Mouse (Mus musculus) mesoderm, embryonic 11.5 days (tissue): ENCODE measurements around the gene Mtnr1a.
"Not testable (repeated sequence)": the region's sequence is repeated elsewhere in the genome, so short reads cannot be mapped to it uniquely, and the experiment has no call there.

Experiments used
- DNase-seq: peaks from one replicate; pipeline ENCODE4 v3.0.0-alpha.2; 2012; ENCODE audit warnings: low read depth, low spot score

Gene Mtnr1a

DNA sequence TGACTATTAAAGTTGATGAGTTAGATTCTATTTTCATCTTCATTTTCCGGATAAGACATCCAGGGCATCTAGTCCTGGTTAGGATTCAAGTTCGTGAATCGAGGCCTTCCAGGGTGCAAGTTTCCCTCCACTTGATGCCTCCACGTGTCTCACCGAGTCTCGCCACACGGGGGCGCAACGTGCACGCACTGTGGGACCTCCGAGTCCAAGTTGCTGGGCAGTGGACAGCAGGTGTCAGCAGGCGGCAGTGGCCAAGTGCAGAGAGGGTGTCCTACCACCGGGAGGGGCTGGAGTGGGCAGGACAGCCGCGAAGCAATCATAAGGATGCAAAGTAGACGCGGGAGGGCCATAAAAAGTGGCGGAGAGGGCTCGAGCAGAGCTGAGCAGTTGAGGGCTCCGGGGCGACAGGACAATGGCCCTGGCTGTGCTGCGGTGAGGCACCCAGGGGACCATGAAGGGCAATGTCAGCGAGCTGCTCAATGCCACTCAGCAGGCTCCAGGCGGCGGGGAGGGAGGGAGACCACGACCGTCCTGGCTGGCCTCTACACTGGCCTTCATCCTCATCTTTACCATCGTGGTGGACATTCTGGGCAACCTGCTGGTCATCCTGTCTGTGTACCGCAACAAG, at the start of gene Mtnr1a:
Gene Mtnr1a, plus strand, starts transcription at position 379 of the 628 bp plus-strand sequence.
- DNase-seq = peak; percentile 91

- no peak for DNase-seq
Observed at GRCm38 (mm10) chr8:45019241-45019640, 49.7 kb upstream of the Mtnr1a start.

GRCm38 (mm10) chr8:45021171-45021570, 47.8 kb upstream of the Mtnr1a start:
- no peak for DNase-seq

DNA sequence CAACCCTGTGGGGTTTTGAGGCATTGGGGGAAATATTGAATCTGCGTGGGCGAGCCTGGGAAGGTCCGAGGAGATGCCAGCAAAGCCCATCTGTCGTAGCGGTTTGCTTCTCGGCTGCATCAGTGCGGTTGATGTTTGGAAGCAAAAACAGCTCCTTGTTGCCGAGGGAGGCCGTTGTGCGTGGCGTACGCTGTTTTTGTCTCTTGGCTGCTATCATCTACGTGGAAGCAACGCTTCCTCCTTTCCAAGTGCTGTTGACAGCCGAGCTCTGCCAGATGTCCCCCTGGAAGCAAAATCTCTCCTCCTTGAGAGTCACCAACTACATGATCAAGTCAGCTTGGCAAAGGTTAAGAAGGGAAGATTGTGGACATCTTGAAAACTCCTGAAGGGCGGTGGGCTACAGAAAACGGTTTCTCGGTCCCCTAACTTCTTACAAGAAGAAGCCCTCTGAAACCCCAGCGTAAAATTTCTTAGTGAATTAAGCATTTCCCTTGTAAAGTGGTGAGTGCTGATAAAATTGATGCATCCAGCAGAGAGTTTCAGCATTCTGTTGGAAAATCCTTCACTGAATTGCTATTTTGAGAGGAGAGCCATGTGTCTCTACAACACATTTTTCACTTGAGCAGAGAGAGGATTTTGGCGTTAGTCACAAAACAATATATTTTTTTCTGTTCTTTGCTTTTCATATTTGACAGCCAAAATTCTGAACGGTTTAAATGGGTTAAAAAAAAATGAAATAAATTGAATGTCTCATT, 46.8 kb upstream of the Mtnr1a start:
- no peak for DNase-seq

- DNase-seq = no peak
Observed at GRCm38 (mm10) chr8:45028081-45028497, 40.8 kb upstream of the Mtnr1a start.

GRCm38 (mm10) chr8:45038350-45038749, 30.6 kb upstream of the Mtnr1a start:
- no peak for DNase-seq

- no peak for DNase-seq
Observed at GRCm38 (mm10) chr8:45044160-45044559, 24.8 kb upstream of the Mtnr1a start.

DNA sequence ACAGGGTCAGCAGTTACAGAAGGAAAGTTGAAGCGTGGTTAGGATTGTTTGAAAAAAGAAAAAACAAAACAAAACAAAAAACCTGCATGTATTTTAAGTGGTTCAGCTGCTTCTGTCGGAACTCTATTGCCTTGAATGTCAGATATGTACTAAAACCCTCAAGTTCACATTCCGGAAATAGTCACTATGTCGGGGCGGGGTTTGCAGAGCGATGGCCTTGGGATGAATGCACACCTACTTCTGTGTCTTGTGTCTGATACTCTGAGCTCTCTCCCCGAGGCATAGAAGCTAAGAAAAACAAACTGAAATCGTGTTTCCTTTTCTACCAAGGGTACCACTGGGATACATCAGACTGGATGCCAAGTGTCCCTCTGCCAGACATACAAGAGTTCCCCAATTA, 18.5 kb upstream of the Mtnr1a start:
- DNase-seq = no peak

DNA sequence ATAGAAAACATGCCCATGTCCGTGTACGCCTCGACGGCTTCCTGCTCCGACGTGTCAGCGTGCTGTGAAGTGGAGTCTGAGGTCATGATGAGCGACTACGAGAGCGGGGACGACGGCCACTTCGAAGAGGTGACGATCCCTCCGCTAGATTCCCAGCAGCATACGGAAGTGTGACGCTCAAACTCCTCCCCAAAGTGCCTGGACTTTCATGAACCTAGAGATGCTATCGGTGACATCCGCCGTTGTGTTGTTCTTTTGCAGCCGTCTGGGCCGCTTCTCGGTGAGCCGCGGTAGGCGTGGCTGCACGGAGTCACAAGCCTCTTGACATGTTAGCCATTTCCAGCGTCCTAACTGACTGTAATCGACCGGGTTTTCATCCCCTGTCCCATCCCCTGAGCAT, 17.7 kb upstream of the Mtnr1a start:
- DNase-seq = no peak

DNA sequence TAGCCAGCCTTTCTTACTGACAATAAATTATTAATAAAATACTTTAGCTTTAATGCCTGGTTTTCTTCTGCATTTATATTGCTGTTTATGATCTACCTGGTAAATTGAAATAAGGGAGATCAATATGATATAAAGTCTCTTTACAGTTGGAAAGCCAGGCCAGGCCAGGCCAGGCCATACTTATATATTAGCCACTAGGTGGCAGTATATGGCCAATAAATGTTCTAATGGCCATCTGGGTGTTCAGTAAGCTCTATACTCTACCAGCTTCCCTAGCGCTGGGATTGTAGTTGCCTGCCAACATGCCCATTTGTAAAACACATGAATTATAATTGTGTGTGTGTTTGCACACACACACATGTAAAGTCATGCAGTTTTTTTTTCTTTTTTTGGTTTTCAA, 16.7 kb upstream of the Mtnr1a start:
- peak; percentile 40 for DNase-seq

- no peak for DNase-seq
Observed at GRCm38 (mm10) chr8:45052618-45053017, 16.3 kb upstream of the Mtnr1a start.

- DNase-seq = no peak
Observed at GRCm38 (mm10) chr8:45055500-45055899, 13.4 kb upstream of the Mtnr1a start.

DNA sequence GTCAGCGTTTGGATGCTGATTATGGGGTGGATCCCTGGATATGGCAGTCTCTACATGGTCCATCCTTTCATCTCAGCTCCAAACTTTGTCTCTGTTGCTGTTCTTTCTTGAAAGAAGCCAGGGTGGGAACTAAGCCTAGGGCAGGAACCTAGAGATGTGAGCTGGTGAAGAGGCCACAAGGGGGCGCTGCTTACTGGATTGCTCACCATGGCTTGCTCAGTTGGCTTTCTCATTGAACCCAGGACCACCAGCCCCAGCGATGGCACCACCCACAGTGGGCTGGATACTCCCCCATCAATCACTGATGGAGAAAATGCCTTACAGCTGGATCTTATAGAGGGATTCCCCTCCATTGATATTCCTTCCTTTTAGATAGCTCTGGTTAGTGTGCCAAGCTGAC, 12.1 kb upstream of the Mtnr1a start:
- peak; percentile 28 for DNase-seq

- DNase-seq = no peak
Observed at GRCm38 (mm10) chr8:45060083-45060482, 8.9 kb upstream of the Mtnr1a start.

GRCm38 (mm10) chr8:45062311-45062710, 6.6 kb upstream of the Mtnr1a start:
- no peak for DNase-seq

- DNase-seq = no peak
Observed at GRCm38 (mm10) chr8:45062982-45063924, 5.7 kb upstream of the Mtnr1a start.

GRCm38 (mm10) chr8:45064197-45064869, 4.6 kb upstream of the Mtnr1a start:
- peak; percentile 58 for DNase-seq

GRCm38 (mm10) chr8:45065391-45065790, 3.5 kb upstream of the Mtnr1a start:
- DNase-seq = not testable (repeated sequence)

DNA sequence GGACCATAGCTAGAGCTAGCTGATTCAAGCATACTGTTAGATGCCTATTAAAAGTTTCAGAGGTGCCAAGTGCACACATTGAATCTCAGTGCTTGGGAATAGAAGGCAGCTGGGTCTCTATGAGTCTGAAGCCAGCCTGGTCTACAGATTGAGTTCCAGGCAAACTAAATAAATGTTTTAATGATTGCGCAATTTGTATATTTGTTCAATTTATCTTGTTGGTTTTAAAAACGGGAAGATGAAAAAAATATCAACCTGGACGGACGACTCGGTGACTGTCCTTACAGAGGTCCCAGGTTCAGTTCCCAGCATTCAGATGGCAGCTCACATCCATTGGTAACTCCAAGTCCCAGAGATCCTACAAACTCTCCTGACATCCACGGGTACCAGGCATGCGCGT, 2.0 kb downstream of the Mtnr1a start:
- DNase-seq = no peak

- DNase-seq = no peak
Observed at GRCm38 (mm10) chr8:45080850-45081249, 11.9 kb downstream of the Mtnr1a start.

DNA sequence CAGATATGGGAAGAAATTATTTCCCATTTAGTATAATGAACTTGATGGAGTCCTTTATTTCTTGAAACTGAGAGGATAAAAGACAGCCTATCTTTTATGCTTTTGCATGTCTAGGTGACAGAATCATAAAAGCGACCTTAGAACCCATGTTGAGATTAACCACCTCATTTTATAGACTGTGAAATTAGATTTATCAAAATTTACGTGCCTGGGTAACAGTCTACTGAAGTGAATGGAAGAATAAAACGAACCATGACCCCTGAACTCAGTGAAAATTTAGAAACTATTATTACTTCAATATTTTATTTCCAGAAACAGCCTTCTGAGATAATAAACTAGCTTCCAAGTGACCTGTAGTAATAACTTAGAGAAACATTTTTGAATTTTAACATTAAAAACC, 24.7 kb downstream of the Mtnr1a start:
- DNase-seq = no peak
